Mouse (Mus musculus) limb, embryonic 11.5 days (tissue): ENCODE measurements around the gene Alox5. TPM values are rescaled to one million over a fixed set of nuclear protein-coding genes. Genes with fewer than 3 reads are reported as not detected.

Experiments used
- ATAC-seq: fragments of 200-750 bp; cut with Nextera tagmentation; 2 replicates; pipeline ENCODE4 v1.8.0; 2017; ENCODE audit warnings: low read depth; ENCODE audit not compliant: insufficient number of reproducible peaks, low FRiP score, low TSS enrichment
- DNase-seq: peaks from one replicate; pipeline ENCODE4 v3.0.0-alpha.2; 2015; ENCODE audit warnings: low spot score
- H3K27ac ChIP-seq: fragments of 300-500 bp; sonication (generic); replicated peaks from 2 replicates; pipeline ENCODE4 v1.5.1; 2014; ENCODE audit warnings: low read depth, mild to moderate bottlenecking, low read length
- H3K27me3 ChIP-seq: fragments of 300-500 bp; sonication (generic); 2 replicates; pipeline ENCODE4 v1.6.1; 2014; ENCODE audit warnings: mild to moderate bottlenecking, low read length, mixed read lengths; ENCODE audit not compliant: control insufficient read depth, insufficient read depth
- H3K36me3 ChIP-seq: fragments of 300-500 bp; sonication (generic); 2 replicates; pipeline ENCODE4 v1.6.1; 2014; ENCODE audit warnings: mild to moderate bottlenecking, low read length, moderate library complexity, mixed read lengths; ENCODE audit not compliant: control insufficient read depth, insufficient read depth
- H3K4me1 ChIP-seq: fragments of 300-500 bp; sonication (generic); 2 replicates; pipeline ENCODE4 v1.6.1; 2014; ENCODE audit warnings: low read length, mixed read lengths; ENCODE audit not compliant: control insufficient read depth, insufficient read depth
- H3K4me2 ChIP-seq: fragments of 300-500 bp; sonication (generic); 2 replicates; pipeline ENCODE4 v1.6.1; 2014; ENCODE audit warnings: low read depth, mild to moderate bottlenecking, moderate library complexity; ENCODE audit not compliant: severe bottlenecking
- H3K4me3 ChIP-seq: fragments of 300-500 bp; sonication (generic); 2 replicates; pipeline ENCODE4 v1.5.1; 2014; ENCODE audit warnings: low read depth, low read length
- H3K9ac ChIP-seq: fragments of 300-500 bp; sonication (generic); 2 replicates; pipeline ENCODE4 v1.6.1; 2014; ENCODE audit warnings: mild to moderate bottlenecking, low read length
- H3K9me3 ChIP-seq: fragments of 300-500 bp; sonication (generic); 2 replicates; pipeline ENCODE4 v1.6.1; 2016; ENCODE audit warnings: low read length; ENCODE audit not compliant: control insufficient read depth
- WGBS: fragments of 180-500 bp; shearing (Covaris S2); extraction: QIAGEN DNeasy Blood & Tissue Kit; methylation state at CpG from one replicate; pipeline ENCODE4 v1.1.7; 2014; 5-methylcytosine and 5-hydroxymethylcytosine counted together
- polyA plus RNA-seq: library from polyadenylated mRNA; unstranded; fragments of >200 nt; fragmentation: Nextera tagmentation; extraction: Ambion mirVana; gene quantifications from 2 replicates; pipeline ENCODE4 v1.2.1, GENCODE M21; 2014

Alox5 gene
- polyA plus RNA-seq, 1 experiment from 2014 or later, result 0.75 TPM

GRCm38 (mm10) chr6:116459232-116459631 lies 1.7 kb downstream of the Alox5 start:
- no peak for ATAC-seq
- Histone ChIP-seq H3K9me3 (no peaks in the 10 kb centered on the region), H3K4me3 (no peak overlapping the region), H3K27me3 (peaks cover 21% of the 10 kb centered on the region; the same call in 1 of the 2 replicates), H3K27ac (no peak overlapping the region), H3K36me3 (no peaks in the 10 kb centered on the region), H3K9ac (no peak overlapping the region), H3K4me2 (no peak overlapping the region), H3K4me1 (no peaks in the 10 kb centered on the region; the same call in 1 of the 2 replicates)
- WGBS, result 86% methylated on average over 2 of the region's 2 CpGs
- DNase-seq, result no peak

GRCm38 (mm10) chr6:116458728-116459127 lies 2.2 kb downstream of the Alox5 start:
- Histone ChIP-seq H3K9me3 (no peaks in the 10 kb centered on the region), H3K4me2 (no peak overlapping the region), H3K36me3 (no peaks in the 10 kb centered on the region), H3K4me1 (no peaks in the 10 kb centered on the region; the same call in 1 of the 2 replicates), H3K9ac (no peak overlapping the region), H3K4me3 (no peak overlapping the region), H3K27me3 (peaks cover 21% of the 10 kb centered on the region; the same call in 1 of the 2 replicates), H3K27ac (no peak overlapping the region)
- 87% methylated on average over 4 of the region's 4 CpGs for WGBS
- no peak for ATAC-seq
- DNase-seq, result no peak

GRCm38 (mm10) chr6:116456482-116456881 lies 4.5 kb downstream of the Alox5 start:
- no peaks in the 10 kb centered on the region for H3K9me3 ChIP-seq
- H3K9ac ChIP-seq, result no peak overlapping the region
- H3K27ac ChIP-seq, result no peak overlapping the region
- no peak for DNase-seq
- no peak overlapping the region for H3K4me2 ChIP-seq
- no peak for ATAC-seq
- WGBS, result 79% methylated on average over 1 of the region's 1 CpGs
- peaks cover 17% of the 10 kb centered on the region; the same call in 1 of the 2 replicates for H3K27me3 ChIP-seq
- H3K4me1 ChIP-seq, result no peaks in the 10 kb centered on the region; the same call in 1 of the 2 replicates
- no peaks in the 10 kb centered on the region for H3K36me3 ChIP-seq
- H3K4me3 ChIP-seq, result no peak overlapping the region

- no peak for DNase-seq
- ATAC-seq, result no peak
- no peak overlapping the region for H3K4me3 ChIP-seq
- 86% methylated on average over 4 of the region's 4 CpGs for WGBS
- no peak overlapping the region for H3K27ac ChIP-seq
- H3K4me2 ChIP-seq, result no peak overlapping the region
- H3K36me3 ChIP-seq, result no peaks in the 10 kb centered on the region
- no peaks in the 10 kb centered on the region; the same call in 1 of the 2 replicates for H3K4me1 ChIP-seq
- no peak overlapping the region for H3K9ac ChIP-seq
- peaks cover 12% of the 10 kb centered on the region; the same call in 1 of the 2 replicates for H3K27me3 ChIP-seq
- H3K9me3 ChIP-seq, result no peaks in the 10 kb centered on the region
Measured at GRCm38 (mm10) chr6:116455781-116456180, 5.2 kb downstream of the Alox5 start.

GRCm38 (mm10) chr6:116440849-116441248 lies 20.1 kb downstream of the Alox5 start:
- ATAC-seq, result no peak
- WGBS, result 81% methylated on average over 4 of the region's 4 CpGs
- no peak overlapping the region for H3K27ac ChIP-seq
- H3K9me3 ChIP-seq, result no peaks in the 10 kb centered on the region
- H3K36me3 ChIP-seq, result no peaks in the 10 kb centered on the region
- no peak overlapping the region for H3K4me2 ChIP-seq
- H3K4me1 ChIP-seq, result no peaks in the 10 kb centered on the region
- DNase-seq, result no peak
- H3K4me3 ChIP-seq, result no peak overlapping the region
- no peaks in the 10 kb centered on the region for H3K27me3 ChIP-seq
- H3K9ac ChIP-seq, result no peak overlapping the region

- no peak for ATAC-seq
- H3K27me3 ChIP-seq, result no peaks in the 10 kb centered on the region
- 80% methylated on average over 4 of the region's 4 CpGs for WGBS
- H3K9me3 ChIP-seq, result no peaks in the 10 kb centered on the region
- H3K27ac ChIP-seq, result no peak overlapping the region
- H3K9ac ChIP-seq, result no peak overlapping the region
- no peaks in the 10 kb centered on the region for H3K4me1 ChIP-seq
- no peak overlapping the region for H3K4me2 ChIP-seq
- no peak overlapping the region for H3K4me3 ChIP-seq
- DNase-seq, result no peak
- H3K36me3 ChIP-seq, result no peaks in the 10 kb centered on the region
Measured at GRCm38 (mm10) chr6:116440447-116440846, 20.5 kb downstream of the Alox5 start.

GRCm38 (mm10) chr6:116439531-116439930 lies 21.4 kb downstream of the Alox5 start:
- no peak overlapping the region for H3K9ac ChIP-seq
- no peak for DNase-seq
- 90% methylated on average over 6 of the region's 6 CpGs for WGBS
- H3K36me3 ChIP-seq, result no peaks in the 10 kb centered on the region
- H3K27me3 ChIP-seq, result no peaks in the 10 kb centered on the region
- no peaks in the 10 kb centered on the region for H3K9me3 ChIP-seq
- H3K4me2 ChIP-seq, result no peak overlapping the region
- no peak overlapping the region for H3K27ac ChIP-seq
- ATAC-seq, result no peak
- H3K4me3 ChIP-seq, result no peak overlapping the region
- no peaks in the 10 kb centered on the region for H3K4me1 ChIP-seq

- Histone ChIP-seq H3K9me3 (no peaks in the 10 kb centered on the region), H3K4me3 (no peak overlapping the region), H3K27ac (no peak overlapping the region), H3K4me1 (no peaks in the 10 kb centered on the region), H3K27me3 (no peaks in the 10 kb centered on the region), H3K36me3 (no peaks in the 10 kb centered on the region), H3K4me2 (no peak overlapping the region), H3K9ac (no peak overlapping the region)
- DNase-seq (no peak), ATAC-seq (no peak)
- 78% methylated on average over 6 of the region's 6 CpGs for WGBS
Measured at GRCm38 (mm10) chr6:116438864-116439263, 22.1 kb downstream of the Alox5 start.

- no peaks in the 10 kb centered on the region for H3K4me1 ChIP-seq
- no peaks in the 10 kb centered on the region for H3K9me3 ChIP-seq
- H3K4me3 ChIP-seq, result no peak overlapping the region
- no peak overlapping the region for H3K9ac ChIP-seq
- no peak overlapping the region for H3K4me2 ChIP-seq
- 67% methylated on average over 5 of the region's 5 CpGs for WGBS
- no peak for ATAC-seq
- DNase-seq, result no peak
- H3K27me3 ChIP-seq, result no peaks in the 10 kb centered on the region
- no peaks in the 10 kb centered on the region for H3K36me3 ChIP-seq
- H3K27ac ChIP-seq, result no peak overlapping the region
Measured at GRCm38 (mm10) chr6:116428282-116428681, 32.7 kb downstream of the Alox5 start.
